Mouse (Mus musculus) heart, adult 9 months (tissue): Measurements from ENCODE around the gene Opcml.

Experiments
- DNase-seq, 2 experiments: peaks; one replicate each; pipeline ENCODE4 v3.0.0; 2022; ENCODE audit warnings: low spot score in 2 of 2

The Opcml gene

DNA sequence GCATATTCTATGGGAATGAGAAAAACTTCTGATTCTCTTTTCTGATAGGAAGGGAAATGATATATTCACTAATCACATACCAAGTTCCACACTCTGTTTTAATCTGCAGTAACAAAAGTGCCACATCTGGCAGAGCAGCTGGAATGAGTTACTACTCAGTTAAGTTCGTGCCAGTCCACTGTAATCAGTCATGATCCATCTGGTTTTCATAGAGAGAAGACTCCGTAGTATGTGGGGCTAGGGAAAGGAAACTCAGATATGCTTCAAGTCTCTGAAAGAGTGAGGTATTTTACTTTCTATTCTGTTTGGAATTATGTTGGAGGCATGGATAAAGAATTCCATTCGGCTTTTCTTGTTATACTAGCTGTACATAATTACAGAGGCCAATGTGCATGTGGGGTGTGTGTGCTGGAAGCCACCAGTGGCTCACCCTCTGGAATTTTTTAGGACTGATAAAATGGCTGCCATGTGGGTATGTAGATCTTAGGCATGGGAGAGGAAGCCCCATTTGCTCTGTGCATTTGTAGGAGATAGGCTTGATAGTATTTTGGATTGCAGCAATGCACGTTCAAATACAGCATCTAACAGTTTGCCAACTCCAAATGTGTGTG, 966.4 kb downstream of the Opcml start:
- DNase-seq = no peak

DNA sequence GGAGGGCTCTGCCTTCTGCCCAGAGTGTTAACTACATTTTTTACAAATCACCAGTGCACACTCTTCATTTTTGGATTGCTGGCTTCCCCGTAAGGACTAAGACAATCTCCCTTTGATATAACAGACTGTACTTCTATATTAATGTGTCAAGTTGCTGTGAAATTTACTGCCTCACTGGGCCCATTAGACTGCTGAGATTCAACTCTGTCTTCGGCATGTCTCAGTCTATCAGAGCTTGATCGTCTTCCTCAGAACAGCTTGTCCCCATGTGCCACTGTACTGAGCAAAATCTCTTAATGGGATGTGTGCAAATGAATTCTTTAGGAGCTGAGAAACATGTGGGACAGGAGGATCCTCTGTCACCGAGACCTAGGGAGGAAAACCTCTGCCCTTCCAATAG, 970.9 kb downstream of the Opcml start:
- no peak for DNase-seq

DNA sequence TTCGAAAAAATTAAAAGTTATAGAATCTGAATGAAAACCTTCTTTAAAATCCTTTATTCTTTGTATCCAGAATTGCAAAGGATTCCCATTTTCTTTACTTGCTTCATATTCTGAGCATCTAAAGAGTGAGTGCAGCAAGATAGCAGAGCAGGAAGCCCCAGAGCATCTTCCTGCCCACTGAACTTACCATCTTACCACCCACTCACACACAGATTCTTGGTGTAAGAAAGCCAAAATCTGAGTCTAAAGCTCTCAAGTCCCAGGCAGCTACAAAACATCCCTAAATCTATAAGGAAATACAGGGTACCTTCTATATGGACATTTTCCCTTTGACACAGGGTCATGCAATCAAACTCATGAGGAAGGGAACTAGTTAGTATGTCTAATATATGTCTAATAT, 973.6 kb downstream of the Opcml start:
- DNase-seq = no peak

DNA sequence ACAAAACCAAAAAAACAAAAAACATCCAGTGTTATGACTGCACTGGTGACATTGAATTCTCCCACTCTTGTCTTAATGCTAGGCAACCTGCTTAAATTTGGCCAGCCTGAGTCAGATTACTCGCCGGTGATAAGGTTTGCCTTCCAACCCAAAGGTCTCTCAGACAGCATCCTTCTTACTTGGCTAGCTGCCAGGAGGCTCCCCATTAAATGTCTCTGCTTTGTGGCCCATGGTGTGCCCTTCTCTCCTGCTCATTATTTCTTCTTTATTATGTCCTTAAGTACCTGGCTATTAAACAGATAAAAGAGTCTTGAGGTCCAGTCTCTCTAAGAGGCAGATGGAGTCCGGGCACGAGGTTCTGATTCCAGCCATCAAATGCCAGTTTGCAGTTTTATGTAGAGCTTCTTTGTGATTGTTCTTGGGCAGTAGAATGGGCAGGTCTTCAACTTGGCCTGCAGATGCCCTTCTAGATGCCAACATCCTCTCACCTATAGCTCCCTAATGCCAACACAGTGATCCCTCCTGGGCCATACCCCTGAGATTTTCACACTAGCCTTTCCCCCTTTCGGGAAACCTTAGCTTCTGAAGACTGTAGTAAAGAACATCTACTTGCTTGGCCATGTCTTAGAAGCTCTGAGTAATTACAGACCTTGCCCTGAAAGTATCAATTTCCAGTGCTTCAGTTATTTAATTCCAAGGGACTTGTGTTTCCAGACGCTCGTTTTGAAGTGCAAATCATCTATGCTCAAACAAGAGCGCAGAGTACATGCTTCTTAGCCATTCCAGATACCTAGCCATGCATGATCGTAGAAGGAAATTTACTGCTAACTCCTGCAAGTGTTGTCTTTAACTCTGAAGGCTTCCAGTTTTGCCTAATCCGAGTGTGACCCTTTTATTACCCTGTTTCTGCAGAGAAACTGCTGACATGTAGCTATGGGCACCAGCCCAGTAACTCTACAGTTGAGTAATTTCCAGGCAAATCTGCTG, 986.2 kb downstream of the Opcml start:
- no peak for DNase-seq

DNA sequence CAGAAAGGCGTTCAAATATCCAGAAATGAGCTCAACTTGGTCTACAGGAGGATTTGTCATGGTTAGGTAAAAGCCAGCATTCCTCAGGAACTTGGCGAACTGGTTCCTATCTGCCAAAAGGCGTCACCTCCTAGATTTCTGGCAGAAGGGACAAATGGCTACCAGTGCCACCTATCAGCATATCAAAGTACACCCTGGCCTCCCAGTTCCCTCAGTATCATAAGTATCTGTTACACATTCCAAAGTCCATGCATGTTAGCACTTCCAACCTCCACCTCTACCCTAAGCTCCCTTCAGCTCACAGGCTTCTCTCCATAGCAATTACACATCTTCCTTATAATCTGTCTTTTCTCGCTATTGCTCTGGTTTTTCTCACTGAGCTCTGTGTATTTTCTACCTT, 993.3 kb downstream of the Opcml start:
- no peak for DNase-seq

DNA sequence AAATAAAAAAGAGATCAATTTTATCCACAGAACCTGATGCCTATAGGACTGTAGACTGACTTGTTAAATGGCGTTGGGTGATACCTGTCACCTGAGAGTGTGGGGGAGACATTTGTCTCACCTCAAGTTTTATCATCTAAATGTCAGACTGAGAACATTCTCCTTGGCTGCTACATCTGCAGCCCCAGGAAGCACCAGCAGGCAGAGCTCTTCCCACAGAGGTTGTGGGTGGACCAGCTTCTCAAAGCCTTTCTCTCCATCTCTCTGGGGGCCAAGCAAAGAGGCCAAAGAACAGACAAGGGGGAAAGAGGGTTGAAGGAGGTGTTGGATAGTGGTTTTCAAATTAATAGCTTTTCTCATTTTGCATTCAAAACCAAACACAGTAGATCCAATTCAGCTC, 998.9 kb downstream of the Opcml start:
- DNase-seq = no peak

DNA sequence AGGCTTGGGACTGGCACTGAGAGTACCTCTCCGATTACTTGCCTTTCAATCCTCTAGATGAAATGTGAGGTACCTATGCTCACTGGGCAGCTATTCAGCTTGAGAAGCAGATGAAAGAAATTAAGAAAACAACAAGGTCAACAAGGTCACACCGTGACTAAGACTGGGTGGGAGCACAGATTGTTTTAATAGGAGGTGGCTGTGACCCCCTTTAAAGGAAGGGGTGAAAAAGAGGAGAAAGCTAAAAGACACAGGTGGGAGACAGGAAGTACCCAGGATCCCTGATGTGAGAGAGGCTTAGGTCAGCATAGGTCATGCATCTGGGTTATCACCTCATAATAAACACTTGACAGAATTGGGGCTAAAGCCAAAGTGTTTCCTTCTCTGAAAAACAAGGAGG, 1009.5 kb downstream of the Opcml start:
- no peak for DNase-seq

DNA sequence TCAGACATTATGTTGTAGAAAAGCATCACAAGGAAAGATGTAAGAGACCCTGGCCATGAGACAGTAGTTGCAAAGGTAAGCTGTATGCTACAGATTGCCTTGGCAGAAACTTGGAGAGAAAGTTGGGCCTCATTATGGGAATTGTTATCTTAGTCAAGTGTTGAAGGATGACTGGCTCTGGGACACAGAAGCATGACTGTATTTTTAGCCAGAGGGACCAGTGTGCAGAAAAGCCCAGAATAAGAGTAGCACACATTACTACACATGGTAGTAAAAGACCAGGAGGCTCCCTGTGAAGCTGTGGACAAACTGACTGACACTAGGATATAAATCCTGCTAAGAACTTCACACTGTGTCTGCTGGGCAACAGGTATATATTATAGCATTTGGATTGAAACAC, 1016.1 kb downstream of the Opcml start:
- DNase-seq = peak; percentile 2 to 11

DNA sequence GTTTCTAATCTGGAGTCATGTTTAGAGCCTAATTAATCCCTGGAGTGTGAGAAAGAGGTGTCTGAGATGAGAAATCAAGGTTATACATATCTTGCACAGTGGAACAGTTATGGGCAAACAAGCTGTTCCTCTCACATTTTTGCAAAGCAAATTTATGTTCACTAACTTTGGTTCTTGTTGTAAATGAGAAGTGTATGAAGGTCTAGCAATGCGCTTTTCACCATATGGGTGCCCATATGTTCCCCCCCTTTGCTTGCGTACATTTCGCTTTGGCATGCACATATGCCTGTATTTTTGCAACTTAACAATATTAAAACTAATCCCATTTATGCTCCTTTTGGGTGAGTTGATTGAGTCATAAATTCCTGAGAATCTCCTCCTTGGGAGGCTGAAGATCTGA, 1031.5 kb downstream of the Opcml start:
- DNase-seq = no peak

DNA sequence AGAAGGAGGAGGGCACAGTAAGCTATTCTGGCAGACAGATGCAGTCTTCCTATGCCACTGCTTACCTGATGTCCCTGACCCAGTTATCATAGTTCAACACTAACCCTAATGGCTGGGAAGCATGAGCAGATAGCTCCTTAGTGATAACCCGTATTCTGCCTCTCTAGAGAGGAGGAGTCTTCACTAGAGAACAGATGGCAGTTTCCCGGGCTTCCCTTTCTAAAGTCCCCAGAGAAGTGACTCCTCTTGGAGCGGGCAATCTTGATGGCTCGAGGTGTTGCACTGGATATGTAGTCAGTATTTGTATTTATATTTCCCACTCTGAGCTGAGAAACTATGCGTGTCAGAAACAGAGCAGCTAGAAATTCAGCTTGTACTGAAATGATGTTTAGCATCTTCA, 1031.9 kb downstream of the Opcml start:
- no peak for DNase-seq

DNA sequence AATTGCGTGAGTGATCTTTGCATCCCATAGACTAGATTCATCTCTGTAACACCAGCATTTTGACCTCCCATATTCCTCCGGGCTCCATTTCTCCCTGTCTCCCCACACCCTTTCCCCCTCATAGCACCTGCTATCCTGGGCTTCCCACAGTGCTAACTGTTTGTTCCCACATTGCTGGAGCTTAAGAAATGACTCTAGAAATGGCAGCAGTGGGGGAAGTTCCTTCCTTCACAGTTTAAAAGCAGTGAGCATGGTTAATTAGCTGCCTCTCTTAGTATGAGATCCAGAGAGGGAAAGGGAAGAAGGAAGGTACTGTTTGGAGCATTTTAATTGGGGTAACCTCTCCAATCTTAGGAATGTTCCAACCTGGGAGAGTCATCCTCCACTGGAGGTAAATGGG, 1035.2 kb downstream of the Opcml start:
- no peak for DNase-seq

DNA sequence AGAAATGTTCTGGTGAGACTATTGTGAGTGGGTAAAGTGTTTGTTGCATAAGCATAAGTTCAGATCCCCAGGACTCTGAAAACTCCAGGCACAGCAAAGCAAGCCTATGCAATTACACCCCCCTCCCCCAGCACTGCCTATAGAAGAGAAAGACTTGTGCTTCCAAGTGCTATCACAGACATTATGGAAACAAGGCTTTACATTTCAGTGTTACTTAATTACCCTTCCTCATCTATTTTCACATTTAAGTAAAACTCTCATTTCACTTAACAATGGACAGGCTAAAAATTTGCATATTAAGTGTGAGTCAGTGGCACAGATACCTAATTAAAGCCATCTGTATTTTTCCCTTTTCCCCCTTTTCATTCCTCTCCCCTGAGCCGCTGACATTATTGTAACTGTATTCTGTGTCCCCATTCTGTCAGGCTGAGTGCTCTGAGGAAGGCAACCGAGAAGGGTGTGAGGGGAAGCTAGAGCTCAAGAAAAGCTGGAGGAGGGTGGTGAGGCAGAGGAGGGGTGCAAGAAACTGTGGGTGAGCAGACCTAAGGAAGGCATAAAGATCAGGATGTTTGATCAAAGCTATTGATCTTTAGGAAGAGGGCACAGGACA, 1055.5 kb downstream of the Opcml start:
- no peak for DNase-seq

DNA sequence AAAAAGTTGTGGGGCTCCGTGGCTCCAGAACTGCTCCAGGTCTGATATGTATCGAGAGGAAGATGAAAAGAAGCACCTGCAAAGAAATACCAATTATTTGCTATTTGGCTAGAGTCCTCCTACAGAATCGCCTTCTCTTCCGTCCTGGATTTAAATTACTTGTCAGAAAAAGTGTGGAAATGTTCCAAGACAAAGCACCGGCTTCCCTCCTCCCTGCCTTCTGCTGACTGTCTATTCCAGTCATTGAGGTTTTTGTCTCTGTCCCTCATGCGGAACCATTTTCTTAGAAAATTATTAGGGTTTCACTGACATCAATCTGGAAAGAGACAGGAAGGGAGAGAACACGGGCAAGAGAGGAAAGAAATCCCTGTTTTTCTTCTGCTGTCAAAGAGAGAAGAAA, 1065.3 kb downstream of the Opcml start:
- DNase-seq = no peak

DNA sequence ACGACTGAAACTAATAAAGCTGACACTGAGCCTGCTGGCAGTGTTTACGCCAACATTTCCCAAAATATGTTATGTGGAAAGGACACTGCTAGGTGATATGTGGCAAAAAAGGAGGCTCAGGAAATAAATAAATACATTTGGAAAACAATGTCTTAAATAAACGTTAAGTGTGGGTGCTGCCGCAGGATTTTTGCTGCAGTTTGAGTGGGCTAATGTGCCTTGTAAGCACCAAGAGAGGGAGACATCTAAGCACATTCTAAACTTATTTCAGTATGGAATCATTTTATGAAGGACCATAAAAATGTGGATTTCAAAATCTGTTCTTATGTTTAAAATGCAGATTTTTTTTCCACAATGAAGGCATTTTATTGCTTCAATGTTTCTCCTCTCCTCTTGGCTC, 1071.4 kb downstream of the Opcml start:
- DNase-seq = no peak

DNA sequence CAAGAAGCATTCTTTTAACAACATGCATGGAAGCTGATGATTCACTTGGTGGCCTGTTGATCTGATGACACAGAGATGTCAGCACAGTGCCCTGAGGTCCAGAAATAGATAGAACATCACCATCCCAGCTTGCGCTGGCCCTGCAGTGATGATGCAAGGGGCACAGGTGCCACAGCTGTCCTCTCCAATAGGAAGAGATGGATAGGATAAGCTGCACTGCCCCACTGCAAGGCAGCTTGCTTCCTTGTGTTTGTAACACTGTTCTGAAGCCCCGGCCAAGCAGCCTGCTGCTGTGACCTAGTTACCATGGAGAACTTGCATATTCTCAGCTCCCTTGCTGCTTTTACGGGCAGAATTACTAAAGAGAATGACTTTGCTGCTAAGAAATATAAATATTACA, 1076.7 kb downstream of the Opcml start:
- no peak for DNase-seq

DNA sequence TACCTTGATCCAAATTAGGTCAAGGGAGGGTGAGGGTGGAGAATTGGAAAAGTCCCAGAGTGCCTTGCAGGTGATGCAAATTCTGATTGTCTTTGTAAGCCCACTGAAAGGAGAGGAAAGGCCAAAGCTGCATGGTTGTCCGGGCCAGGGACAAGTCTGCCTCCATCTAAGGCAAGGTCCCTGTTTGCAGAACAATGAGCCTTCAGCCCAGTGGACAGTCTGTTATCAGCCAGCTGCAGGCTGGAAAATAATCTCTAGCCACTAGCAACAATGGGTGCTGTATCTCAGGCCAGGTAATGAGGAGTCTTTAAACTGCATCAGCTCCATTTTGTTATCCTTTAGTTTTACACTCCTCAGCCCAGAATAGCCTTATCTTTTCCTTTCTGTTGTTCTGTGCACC, 1079.9 kb downstream of the Opcml start:
- DNase-seq = no peak

DNA sequence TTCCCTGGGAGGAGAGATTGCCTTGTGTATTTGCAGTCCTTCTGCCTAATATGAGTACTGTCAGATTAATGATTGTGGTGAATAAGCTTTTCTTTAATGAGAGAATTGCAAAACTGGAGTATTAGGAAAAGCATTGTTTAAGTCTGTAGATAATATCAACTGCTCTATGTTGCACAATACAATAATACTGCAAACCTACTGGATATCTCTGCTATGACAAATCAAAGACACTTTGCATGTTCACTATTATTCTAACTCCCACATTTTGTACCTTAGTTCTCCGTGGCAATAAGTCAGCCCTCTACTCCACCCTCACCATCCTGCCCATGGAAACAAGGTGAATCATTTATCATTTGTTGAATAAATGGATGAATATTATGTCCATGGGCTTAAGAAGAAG, 1092.0 kb downstream of the Opcml start:
- no peak for DNase-seq

DNA sequence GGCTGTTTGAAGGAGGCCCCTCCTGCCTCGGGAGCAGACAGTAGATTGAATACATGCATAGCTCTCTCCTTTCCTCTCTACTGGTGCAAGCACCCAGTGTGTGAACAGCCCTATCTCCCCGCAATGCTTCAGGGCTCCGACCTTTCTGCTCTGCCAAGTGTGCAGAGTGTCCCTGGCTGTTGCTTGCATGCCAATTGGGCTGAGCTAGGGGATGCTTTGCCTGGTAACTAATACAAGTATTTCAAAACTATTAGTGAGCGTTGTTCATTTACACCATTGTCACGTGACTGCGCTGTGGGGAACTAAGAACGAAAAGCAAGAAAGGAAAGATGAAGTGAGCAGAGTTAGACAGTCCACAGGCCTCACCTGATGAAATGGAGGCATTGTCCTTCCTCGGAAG, 1101.0 kb downstream of the Opcml start:
- no peak for DNase-seq

DNA sequence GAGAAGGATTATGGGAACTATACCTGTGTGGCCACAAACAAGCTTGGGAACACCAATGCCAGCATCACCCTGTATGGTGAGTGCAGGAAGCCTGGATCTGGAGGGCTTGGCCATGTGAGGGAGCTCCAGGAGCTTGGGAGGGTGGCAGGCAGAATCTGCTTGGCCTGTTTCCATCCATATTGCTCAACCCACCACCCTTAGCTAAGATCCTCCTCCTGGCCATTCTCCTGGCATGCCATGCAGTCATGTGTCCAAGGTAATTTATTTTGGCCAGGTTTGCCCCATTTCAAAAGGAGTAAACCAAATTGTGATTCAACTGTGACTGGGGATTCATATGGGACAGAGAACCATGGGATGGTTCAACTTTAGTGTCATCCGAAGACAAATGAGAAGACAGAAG, 1112.7 kb downstream of the Opcml start:
- no peak for DNase-seq

DNA sequence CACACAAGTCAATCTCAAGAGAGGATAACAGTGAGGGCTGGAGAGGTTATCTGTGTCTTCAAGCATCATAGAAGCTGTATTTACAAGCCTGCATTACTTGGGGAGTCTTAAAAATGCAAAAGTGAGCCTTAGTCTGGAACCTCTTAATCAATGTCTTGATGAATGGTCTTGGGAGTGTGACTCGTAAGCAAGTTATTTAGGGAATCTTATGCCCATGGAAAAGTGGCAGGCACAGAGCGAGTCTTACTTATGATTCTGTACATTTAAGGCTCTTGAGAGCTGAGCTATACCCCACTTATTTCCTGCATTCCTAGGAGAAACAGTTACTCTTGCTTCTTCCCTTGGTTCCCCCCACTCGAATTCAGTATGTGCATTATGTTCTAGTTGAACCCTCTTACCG, 1119.2 kb downstream of the Opcml start:
- no peak for DNase-seq

DNA sequence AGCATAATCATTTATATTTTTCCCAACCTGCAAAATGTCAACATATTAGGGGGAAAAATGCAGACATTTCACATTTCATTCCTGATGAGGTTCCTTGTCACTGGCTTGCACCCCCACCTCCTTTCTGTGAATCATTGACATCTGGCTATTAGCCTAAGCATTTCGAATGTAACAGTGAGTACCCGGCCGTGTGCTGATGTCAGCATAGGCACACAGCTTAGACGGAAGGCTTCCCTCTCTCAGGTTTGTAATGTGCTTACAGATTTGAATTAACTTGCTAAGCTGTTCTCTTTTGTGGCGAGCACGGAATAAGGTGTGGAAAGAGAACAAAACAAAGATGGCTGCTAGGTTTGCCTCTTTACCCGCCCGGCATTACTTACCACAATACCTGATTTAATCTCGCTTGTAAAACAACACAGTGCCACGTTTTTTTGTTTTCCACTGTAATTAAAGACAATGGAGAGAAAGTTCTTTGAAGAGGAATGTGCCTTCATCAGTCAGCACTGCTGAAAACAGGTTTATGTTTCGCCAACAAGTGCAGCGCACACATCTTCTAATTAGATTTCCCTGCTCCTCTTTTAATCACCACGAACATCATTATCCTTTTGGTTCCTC, 1121.1 kb downstream of the Opcml start:
- DNase-seq = no peak

DNA sequence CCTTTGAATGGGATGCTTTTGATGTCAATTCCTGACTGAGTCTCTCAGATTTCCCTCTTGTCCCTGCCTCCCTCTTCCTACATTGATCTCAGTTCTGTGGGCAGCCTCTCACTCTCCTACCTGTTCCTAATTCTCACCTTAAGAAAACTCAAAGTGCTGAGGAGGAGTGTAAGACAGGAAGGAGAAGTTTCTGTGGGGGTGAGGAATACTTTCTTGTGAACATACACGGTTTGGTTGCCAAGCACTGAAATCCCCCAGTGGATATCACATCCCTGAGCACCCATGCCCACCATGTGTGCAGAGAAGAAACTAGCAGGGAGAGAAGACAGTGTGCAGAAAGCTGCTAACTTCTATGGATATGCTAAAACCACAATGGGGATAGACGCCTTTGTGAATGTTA, 1141.5 kb downstream of the Opcml start:
- no peak for DNase-seq

DNA sequence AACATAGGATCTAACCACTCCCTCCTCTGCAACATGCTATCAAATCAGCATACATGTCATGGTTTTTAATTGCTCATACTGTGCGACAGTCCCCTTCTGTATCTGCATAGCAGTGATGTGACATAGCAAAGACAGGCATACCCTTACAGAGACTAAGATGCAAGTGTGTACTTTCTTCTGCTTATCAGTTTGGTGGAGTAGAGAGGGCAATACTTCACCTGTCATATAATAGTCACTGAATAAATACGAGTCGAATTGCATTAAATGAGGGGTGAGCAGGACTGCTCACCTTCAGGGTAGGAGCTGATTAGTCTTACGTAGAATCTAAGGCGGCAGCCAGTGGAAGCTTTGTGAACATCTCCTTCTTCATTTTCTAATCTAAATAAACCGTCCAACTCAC, 1146.6 kb downstream of the Opcml start:
- no peak for DNase-seq
